Mouse (Mus musculus) lung, embryonic 15.5 days (tissue): Measurements from ENCODE around the gene Tmem82. TPM values are rescaled to one million over a fixed set of nuclear protein-coding genes. Genes with fewer than 3 reads are reported as not detected.

Source experiments
- ATAC-seq: fragments of 200-750 bp; cut with Nextera tagmentation; 2 replicates; pipeline ENCODE4 v1.8.0; 2017; ENCODE audit warnings: moderate number of reproducible peaks, borderline replicate concordance; ENCODE audit not compliant: low FRiP score, low TSS enrichment; ENCODE audit errors: extremely low read depth
- H3K27ac ChIP-seq: fragments of 300-500 bp; sonication (generic); 2 replicates; pipeline ENCODE4 v1.5.1; 2015; ENCODE audit warnings: moderate library complexity, mild to moderate bottlenecking, inconsistent platforms
- H3K27me3 ChIP-seq: fragments of 300-500 bp; sonication (generic); 2 replicates; pipeline ENCODE4 v1.6.1; 2015; ENCODE audit warnings: inconsistent platforms
- H3K36me3 ChIP-seq: fragments of 300-500 bp; sonication (generic); 2 replicates; pipeline ENCODE4 v1.6.1; 2015; ENCODE audit warnings: inconsistent platforms
- H3K4me1 ChIP-seq: fragments of 300-500 bp; sonication (generic); 2 replicates; pipeline ENCODE4 v1.6.1; 2015; ENCODE audit warnings: inconsistent platforms
- H3K4me2 ChIP-seq: fragments of 300-500 bp; sonication (generic); 2 replicates; pipeline ENCODE4 v1.6.1; 2015; ENCODE audit warnings: inconsistent platforms, mild to moderate bottlenecking, moderate library complexity
- H3K4me3 ChIP-seq: fragments of 300-500 bp; sonication (generic); 2 replicates; pipeline ENCODE4 v1.5.1; 2015; ENCODE audit warnings: mild to moderate bottlenecking, inconsistent platforms
- H3K9ac ChIP-seq: fragments of 300-500 bp; sonication (generic); 2 replicates; pipeline ENCODE4 v1.6.1; 2015; ENCODE audit warnings: inconsistent platforms
- H3K9me3 ChIP-seq: fragments of 300-500 bp; sonication (generic); 2 replicates; pipeline ENCODE4 v1.6.1; 2016; ENCODE audit warnings: inconsistent platforms
- WGBS: fragments of 180-500 bp; shearing (Covaris S2); methylation state at CpG from one replicate; pipeline ENCODE4 v1.1.7; 2015; 5-methylcytosine and 5-hydroxymethylcytosine counted together
- polyA plus RNA-seq: library from polyadenylated mRNA; unstranded; fragments of >200 nt; fragmentation: Nextera tagmentation; extraction: Ambion mirVana; gene quantifications from 2 replicates; pipeline ENCODE4 v1.2.1, GENCODE M21; 2015

Tmem82 gene
- polyA plus RNA-seq: 0.49 and 0.58 TPM in 2 replicates

DNA sequence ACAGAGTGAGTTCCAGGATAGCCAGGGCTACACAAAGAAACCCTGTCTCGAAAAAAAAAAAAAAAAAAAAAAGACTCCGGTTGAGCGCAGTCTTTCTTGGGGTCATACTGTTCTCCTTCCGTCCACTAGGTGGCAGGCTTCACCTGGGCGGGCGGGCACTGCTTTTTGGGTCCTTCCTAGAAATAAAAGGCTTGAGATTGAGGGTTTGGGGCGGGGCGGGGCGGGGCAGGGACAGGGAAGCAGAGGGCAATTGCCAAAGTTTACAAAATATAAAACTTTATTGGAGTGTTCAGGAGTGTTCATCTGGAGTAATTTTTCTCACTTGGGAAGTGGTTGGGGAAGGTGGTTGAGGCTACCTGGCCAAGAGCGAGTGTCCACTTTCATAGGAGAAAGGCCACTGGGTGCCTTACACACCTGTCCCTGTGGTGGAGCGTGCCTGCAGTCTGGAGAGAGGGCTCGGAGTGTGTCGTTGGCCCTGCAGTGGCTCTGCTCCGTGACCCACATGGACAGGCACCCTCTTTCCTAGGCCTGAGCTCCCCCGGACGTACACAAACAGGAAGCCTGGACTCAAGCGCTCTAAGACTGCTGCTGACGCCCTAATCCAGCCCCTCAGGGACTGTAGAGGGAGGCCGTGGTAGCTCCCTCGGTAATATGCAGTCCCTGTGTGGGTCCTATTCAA, at the start of gene Tmem82:
Gene Tmem82 (minus strand): TSS at position 69 of the 679 bp plus-strand sequence.
- 19% methylated on average over 20 of the region's 20 CpGs for WGBS
- peaks cover 21% of the 10 kb centered on the region for H3K4me1 ChIP-seq
- H3K4me2 ChIP-seq: peak within 1 kb of the TSS; percentile 67
- peak within 1 kb of the TSS; percentile 27; the same call in 1 of the 2 replicates for H3K9ac ChIP-seq
- no peaks in the 10 kb centered on the region for H3K27me3 ChIP-seq
- ATAC-seq: peak; percentile 20; the same call in 1 of the 2 replicates
- H3K27ac ChIP-seq: no peak within 1 kb of the TSS
- H3K4me3 ChIP-seq: peak within 1 kb of the TSS; percentile 26
- no peaks in the 10 kb centered on the region for H3K36me3 ChIP-seq
- no peaks in the 10 kb centered on the region for H3K9me3 ChIP-seq

GRCm38 (mm10) chr4:141664799-141665198, 46.4 kb upstream of the Tmem82 start, which contains the start of gene Plekhm2:
Plekhm2 (minus strand) TSS chr4:141664899.
- Histone ChIP-seq H3K36me3 (peaks cover 20% of the 10 kb centered on the region), H3K4me2 (peak within 1 kb of the TSS; percentile 81)
- 55% methylated on average over 8 of the region's 8 CpGs for WGBS

GRCm38 (mm10) chr4:141664011-141664745, 45.7 kb upstream of the Tmem82 start:
- H3K4me1 ChIP-seq: peaks cover 19% of the 10 kb centered on the region
- peak; percentile 87 for ATAC-seq
- no peaks in the 10 kb centered on the region for H3K9me3 ChIP-seq
- peaks cover 26% of the 10 kb centered on the region for H3K36me3 ChIP-seq
- peak overlapping the region; percentile 81 for H3K9ac ChIP-seq
- peak overlapping the region; percentile 67 for H3K27ac ChIP-seq
- H3K4me3 ChIP-seq: peak overlapping the region; percentile 73
- H3K27me3 ChIP-seq: no peaks in the 10 kb centered on the region
- under 1% methylated on average over 60 of the region's 60 CpGs for WGBS
- peak overlapping the region; percentile 81 for H3K4me2 ChIP-seq

More at GRCm38 (mm10) chr4:141664799-141665198, 46.4 kb upstream of the Tmem82 start, which contains the start of gene Plekhm2:
- H3K9me3 ChIP-seq: no peaks in the 10 kb centered on the region
- peak within 1 kb of the TSS; percentile 73 for H3K4me3 ChIP-seq
- no peaks in the 10 kb centered on the region for H3K27me3 ChIP-seq
- peaks cover 19% of the 10 kb centered on the region for H3K4me1 ChIP-seq
- peak within 1 kb of the TSS; percentile 67 for H3K27ac ChIP-seq
- no peak for ATAC-seq
- peak within 1 kb of the TSS; percentile 81 for H3K9ac ChIP-seq

DNA sequence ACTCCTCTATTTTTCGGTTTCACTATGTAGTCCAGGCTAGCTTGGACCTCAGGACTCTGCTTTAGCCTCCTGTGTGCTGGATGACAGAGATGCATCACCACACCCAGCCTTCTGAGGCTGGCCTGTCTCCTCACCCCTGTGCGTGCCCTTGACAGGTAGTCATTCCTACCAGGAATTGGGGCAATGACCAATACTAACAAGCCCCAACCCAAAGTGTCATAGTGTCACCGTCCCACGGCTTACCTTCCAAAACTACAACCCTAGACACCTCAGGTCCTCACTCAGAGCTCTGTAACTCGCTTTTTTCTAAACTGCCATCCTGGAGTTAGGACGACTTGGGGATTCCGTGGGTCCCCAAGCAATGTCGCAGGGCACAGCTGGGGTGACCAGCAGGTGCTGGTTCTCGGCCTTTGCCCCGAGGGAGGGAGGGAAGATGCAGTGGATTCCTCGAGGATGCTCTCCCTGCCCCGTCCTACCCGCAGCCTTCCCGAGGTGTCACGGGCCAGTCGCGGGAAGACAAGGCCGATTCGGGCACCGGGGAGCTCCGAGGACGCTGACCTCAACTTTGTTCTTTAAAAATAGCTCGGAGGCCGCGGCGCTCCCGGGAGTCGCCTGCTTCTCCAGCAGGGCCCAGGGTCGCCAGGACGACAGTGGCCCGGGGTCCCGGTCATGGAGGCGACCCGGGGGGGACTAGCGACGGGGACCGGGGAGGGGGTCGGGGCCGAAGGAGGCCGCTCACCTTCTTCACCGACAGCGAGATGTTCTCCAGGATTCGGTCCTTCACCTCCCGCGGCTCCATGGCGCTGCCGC, 44.9 kb upstream of the Tmem82 start:
- Histone ChIP-seq H3K4me1 (peaks cover 19% of the 10 kb centered on the region), H3K9me3 (no peaks in the 10 kb centered on the region), H3K36me3 (peaks cover 32% of the 10 kb centered on the region), H3K27me3 (no peaks in the 10 kb centered on the region), H3K4me3 (peak overlapping the region; percentile 73), H3K4me2 (peak overlapping the region; percentile 81), H3K9ac (peak overlapping the region; percentile 81), H3K27ac (peak overlapping the region; percentile 67)
- ATAC-seq: peak; percentile 13; the same call in 1 of the 2 replicates
- 3% methylated on average over 38 of the region's 47 CpGs for WGBS

DNA sequence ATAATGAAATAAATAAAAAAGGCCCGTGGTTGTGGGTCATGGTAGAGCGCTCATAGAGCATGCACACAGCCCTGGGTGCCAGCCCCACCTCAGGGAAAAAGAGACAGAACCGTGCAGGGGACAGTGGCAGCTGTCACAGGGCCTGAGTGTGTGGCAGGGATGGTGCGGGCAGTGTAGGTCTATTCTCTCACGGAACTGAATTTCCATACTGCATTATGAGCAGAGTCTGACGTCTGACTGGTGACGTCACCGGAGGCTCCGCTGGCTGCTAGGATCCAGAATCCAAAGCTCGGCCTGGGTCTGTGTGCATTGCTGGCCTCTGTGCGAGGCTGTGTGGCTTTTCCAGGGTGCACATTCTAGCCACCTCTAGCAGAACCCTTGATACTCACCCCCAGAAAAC, 42.5 kb upstream of the Tmem82 start:
- Histone ChIP-seq H3K27me3 (no peaks in the 10 kb centered on the region), H3K36me3 (peaks cover 32% of the 10 kb centered on the region), H3K4me3 (no peak overlapping the region), H3K27ac (no peak overlapping the region), H3K9ac (no peak overlapping the region), H3K4me2 (no peak overlapping the region), H3K9me3 (no peaks in the 10 kb centered on the region), H3K4me1 (peaks cover 19% of the 10 kb centered on the region)
- 90% methylated on average over 11 of the region's 11 CpGs for WGBS
- no peak for ATAC-seq

- 67% methylated on average over 4 of the region's 4 CpGs for WGBS
- H3K4me1 ChIP-seq: peaks cover 16% of the 10 kb centered on the region
- H3K9ac ChIP-seq: no peak overlapping the region
- H3K4me3 ChIP-seq: no peak overlapping the region
- H3K9me3 ChIP-seq: no peaks in the 10 kb centered on the region
- no peak overlapping the region for H3K4me2 ChIP-seq
- no peak for ATAC-seq
- H3K27ac ChIP-seq: no peak overlapping the region
- no peaks in the 10 kb centered on the region for H3K27me3 ChIP-seq
- H3K36me3 ChIP-seq: peaks cover 32% of the 10 kb centered on the region
These were observed 41.3 kb upstream of the Tmem82 start for GRCm38 (mm10) chr4:141659739-141660138.

DNA sequence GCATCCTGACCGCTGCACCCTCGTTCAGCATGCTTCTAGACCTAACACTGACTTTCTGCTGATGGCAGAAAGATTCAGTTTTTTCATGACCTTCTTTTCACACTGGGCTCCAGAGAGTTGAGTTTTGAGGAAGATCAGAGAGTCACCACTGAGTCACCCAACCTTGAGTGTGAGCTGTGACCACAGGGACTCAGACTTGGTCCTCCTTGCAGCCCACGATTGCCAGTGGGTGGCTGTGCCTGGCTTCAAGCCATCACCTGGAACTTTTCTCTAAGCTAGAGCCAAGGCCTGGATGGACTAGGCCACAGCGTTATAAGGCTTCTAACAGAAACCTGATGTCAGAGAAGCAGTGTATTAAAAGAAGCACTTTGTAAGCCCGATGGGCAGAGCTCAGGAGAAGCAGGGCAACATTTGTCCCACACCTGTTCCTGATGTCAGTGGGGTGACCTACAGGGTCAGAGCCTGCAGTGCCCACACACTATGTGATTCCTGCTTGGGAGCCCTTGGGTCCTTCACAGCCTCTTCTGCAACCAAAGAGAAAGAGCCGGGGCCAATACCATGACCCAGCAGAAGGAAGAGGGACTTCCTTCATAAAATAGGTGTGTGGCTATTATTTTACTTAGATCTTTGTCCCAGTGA, 40.5 kb upstream of the Tmem82 start:
- H3K27me3 ChIP-seq: no peaks in the 10 kb centered on the region
- peaks cover 12% of the 10 kb centered on the region for H3K4me1 ChIP-seq
- no peak for ATAC-seq
- no peak overlapping the region for H3K9ac ChIP-seq
- 85% methylated on average over 6 of the region's 6 CpGs for WGBS
- no peak overlapping the region for H3K27ac ChIP-seq
- H3K9me3 ChIP-seq: no peaks in the 10 kb centered on the region
- peaks cover 32% of the 10 kb centered on the region for H3K36me3 ChIP-seq
- H3K4me2 ChIP-seq: no peak overlapping the region
- no peak overlapping the region for H3K4me3 ChIP-seq

GRCm38 (mm10) chr4:141656932-141657331, 38.5 kb upstream of the Tmem82 start:
- Histone ChIP-seq H3K27me3 (no peaks in the 10 kb centered on the region), H3K4me1 (peaks cover 2% of the 10 kb centered on the region), H3K27ac (no peak overlapping the region), H3K4me3 (no peak overlapping the region), H3K4me2 (no peak overlapping the region), H3K9me3 (no peaks in the 10 kb centered on the region), H3K9ac (no peak overlapping the region), H3K36me3 (peaks cover 38% of the 10 kb centered on the region)
- 81% methylated on average over 8 of the region's 8 CpGs for WGBS
- no peak for ATAC-seq

DNA sequence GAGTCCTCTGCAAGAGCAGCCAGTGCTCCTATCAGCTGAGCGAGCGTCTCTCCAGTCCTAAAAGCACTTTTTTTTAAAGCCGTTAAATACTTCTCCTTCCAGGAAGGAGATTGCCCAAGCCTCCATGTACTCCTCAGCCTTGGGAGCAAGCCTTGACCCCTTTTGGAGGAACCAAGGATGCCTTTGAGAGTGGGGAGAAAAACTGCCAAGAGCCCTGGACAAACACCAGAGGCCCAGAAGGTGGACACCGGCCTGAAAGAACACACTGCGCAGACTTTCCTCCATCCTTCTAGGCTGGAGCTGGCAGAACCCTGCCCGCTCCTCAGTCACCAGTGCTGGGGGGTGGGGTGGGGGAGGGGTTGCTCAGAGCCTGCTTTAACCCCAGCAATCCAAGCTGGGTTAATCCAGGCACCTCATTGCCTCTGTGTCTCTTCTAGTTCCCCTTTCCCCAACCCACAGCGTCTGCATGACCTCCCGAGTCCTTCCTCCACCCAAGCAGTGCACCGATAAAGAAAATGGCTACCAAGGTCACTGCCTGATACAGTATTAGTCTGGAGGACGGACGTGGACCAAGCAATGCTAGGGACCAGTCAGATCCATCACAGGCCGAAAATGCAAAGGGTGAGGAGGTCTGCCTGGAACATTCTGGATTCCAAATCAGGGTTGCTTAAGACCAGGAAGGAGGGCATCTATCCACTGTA, 37.6 kb upstream of the Tmem82 start:
- Histone ChIP-seq H3K27ac (no peak overlapping the region), H3K4me1 (peaks cover 2% of the 10 kb centered on the region), H3K4me3 (no peak overlapping the region), H3K36me3 (peaks cover 36% of the 10 kb centered on the region), H3K27me3 (no peaks in the 10 kb centered on the region), H3K9ac (no peak overlapping the region), H3K4me2 (no peak overlapping the region), H3K9me3 (no peaks in the 10 kb centered on the region)
- WGBS: 74% methylated on average over 12 of the region's 12 CpGs
- ATAC-seq: no peak

DNA sequence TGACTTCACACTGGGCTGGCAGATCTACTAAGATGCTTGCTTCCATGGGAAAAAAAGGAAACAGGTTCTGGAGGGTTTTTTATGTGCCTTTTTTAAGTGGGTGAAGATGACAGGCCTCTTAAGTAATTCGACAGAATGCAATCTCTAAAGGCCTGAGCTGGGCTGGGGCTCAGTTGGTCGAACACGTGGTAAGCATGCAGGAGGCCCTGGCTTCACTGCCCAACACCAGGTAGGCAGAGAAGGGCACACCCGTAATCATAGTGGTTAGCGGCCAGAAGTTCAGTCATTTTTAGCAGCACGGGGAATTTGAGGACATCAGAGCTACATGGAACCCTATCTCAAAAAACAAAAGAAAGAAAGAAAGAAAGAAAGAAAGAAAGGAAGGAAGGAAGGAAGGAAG, 36.1 kb upstream of the Tmem82 start:
- 80% methylated on average over 6 of the region's 6 CpGs for WGBS
- peaks cover 20% of the 10 kb centered on the region for H3K36me3 ChIP-seq
- H3K4me2 ChIP-seq: no peak overlapping the region
- H3K9ac ChIP-seq: no peak overlapping the region
- H3K27ac ChIP-seq: no peak overlapping the region
- ATAC-seq: no peak
- H3K4me1 ChIP-seq: peaks cover 11% of the 10 kb centered on the region
- no peak overlapping the region for H3K4me3 ChIP-seq
- H3K27me3 ChIP-seq: no peaks in the 10 kb centered on the region
- no peaks in the 10 kb centered on the region for H3K9me3 ChIP-seq

DNA sequence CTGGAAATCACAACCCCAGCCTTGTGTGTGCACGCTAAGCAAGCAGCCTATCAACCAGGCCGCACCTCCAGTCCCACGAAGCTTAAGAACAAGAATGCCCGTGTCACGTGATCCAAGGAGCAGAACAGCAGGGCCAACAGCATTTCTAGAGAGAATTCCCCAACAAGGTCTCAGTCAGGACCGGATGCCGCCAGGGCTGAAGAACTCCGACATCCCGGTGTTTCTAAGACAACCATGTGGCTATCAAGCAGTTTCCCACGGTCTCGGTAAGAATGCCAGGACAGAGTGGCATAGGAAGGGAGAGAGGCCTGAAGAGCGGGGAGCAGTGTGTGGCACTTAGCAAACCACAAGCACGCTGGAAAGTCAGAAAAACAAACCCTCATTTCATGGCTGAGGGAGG, 35.4 kb upstream of the Tmem82 start:
- H3K36me3 ChIP-seq: peaks cover 13% of the 10 kb centered on the region
- no peak overlapping the region for H3K27ac ChIP-seq
- no peak for ATAC-seq
- H3K9me3 ChIP-seq: no peaks in the 10 kb centered on the region
- no peak overlapping the region for H3K4me3 ChIP-seq
- no peak overlapping the region for H3K9ac ChIP-seq
- H3K4me1 ChIP-seq: peaks cover 15% of the 10 kb centered on the region
- no peaks in the 10 kb centered on the region for H3K27me3 ChIP-seq
- H3K4me2 ChIP-seq: no peak overlapping the region
- WGBS: 84% methylated on average over 13 of the region's 13 CpGs
